Mouse (Mus musculus) urinary bladder, postnatal 10 days (tissue): ENCODE results near the gene Mycs.

Experiments
- DNase-seq: peaks from one replicate; pipeline ENCODE4 v3.0.0; 2022; ENCODE audit warnings: low spot score

Mycs gene

GRCm38 (mm10) chrX:5469165-5469564, at the start of gene Mycs:
Gene Mycs (minus strand): TSS chrX:5469265.
- no peak for DNase-seq

DNA sequence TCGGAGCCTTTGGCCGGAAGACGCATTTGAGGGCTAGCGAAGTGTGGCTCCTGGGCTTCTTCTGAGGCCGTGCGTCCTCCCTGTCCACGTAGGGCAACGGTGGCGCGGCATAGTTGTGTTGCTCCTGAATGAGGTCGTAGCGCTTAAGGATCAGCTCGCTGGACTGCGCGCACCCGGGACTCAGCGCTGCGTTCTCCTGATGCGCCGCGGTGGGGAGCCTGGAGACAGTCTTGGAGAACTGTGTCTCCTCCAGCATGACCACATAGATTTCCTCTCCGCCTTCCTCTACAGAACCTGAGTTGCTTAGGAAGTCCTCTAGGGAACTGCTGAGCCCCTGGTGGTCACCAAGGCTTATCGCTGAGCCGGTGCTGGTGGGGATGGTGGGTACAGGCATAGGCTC, 1.0 kb downstream of the Mycs start:
- DNase-seq: no peak
